In the genomic region with DNA sequence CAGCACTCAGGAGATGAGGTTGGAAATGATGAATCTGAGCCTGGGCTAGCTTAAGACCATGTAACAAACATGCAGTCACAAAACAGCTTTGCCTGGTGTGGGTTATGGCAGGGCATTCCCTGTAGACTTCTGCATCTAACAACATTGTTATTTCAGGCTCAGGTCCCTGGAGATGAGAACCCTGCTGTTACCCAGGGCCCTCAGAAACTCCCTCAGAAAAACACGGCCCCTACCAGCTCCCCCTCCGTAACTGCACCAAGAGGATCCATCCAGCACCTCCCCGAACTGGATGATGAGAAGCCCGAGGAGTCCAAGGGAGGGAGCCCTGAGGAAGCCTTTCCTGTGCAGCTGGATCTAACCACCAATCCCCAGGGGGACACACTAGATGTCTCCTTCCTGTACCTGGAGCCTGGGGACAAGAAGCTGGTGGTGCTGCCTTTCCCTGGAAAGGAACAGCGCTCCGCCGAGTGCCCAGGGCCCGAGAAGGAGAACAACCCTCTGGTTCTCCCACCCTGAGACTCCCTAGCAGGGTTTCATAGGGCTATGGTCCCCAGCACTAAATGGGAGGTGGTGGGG, we compare ENCODE assay signal across 25 mouse cellular contexts. TPM values are rescaled to one million over a fixed set of nuclear protein-coding genes. Genes with fewer than 3 reads are reported as not detected.
"Had no signal": no experiment of that assay in that cellular context is flagged by ENCODE, and none has a peak within 500 bp of the region (broad histone marks: within the 10 kb centered on the region; RNA-seq: fewer than 3 reads in every experiment).

No protein-coding gene starts in this region.

- H3K4me1 ChIP-seq: megakaryocyte, embryonic 14.5 days; midbrain, embryonic 12.5 days; neural tube, embryonic 13.5 days; neural tube, embryonic 15.5 days had no signal

- H3K4me2 ChIP-seq: lung, embryonic 14.5 days; midbrain, embryonic 12.5 days; neural tube, embryonic 13.5 days; neural tube, embryonic 15.5 days had no signal

- H3K4me3 ChIP-seq: megakaryocyte, embryonic 14.5 days; midbrain, embryonic 12.5 days; myocyte; neural tube, embryonic 13.5 days; neural tube, embryonic 15.5 days had no signal

- H3K9me3 ChIP-seq: midbrain, embryonic 12.5 days; neural tube, embryonic 15.5 days had no signal

- DNase-seq: lung, adult 18-20 months; lung, postnatal 10 days; lung, postnatal 4 days; midbrain, embryonic 14.5 days; retina, postnatal 1 day; right cerebral cortex, adult 18-20 months; right cerebral cortex, postnatal 25 days; right cerebral cortex, postnatal 4 days; spleen, adult 18-20 months; thymus, adult 18-20 months; thymus, postnatal 14 days; thymus, postnatal 36 days had no signal

- H3K36me3 ChIP-seq: midbrain, embryonic 12.5 days; neural tube, embryonic 13.5 days; neural tube, embryonic 15.5 days had no signal

- ATAC-seq: midbrain, embryonic 16.5 days had no signal

- H3K27ac ChIP-seq: midbrain, embryonic 12.5 days; neural tube, embryonic 13.5 days; neural tube, embryonic 15.5 days had no signal

- H3K27me3 ChIP-seq: megakaryocyte, embryonic 14.5 days; midbrain, embryonic 12.5 days; neural tube, embryonic 13.5 days; neural tube, embryonic 15.5 days had no signal

- H3K9ac ChIP-seq: lung, embryonic 14.5 days; midbrain, embryonic 12.5 days; neural tube, embryonic 13.5 days; neural tube, embryonic 15.5 days had no signal

RNA-seq across cellular contexts. Expression of gene Hrg, which starts 11.7 kb away (rescaled TPM):
- polyA plus RNA-seq: lung, embryonic 14.5 days; lung, embryonic 16.5 days; myocyte; small intestine, adult 2 months; stomach, embryonic 14.5 days; stomach, embryonic 16.5 days; thymus, postnatal 0 days had no signal

RNA-seq across cellular contexts. Expression of gene Fetub, which starts 21.1 kb away (rescaled TPM):
- polyA plus RNA-seq: lung, embryonic 14.5 days; lung, embryonic 16.5 days; midbrain, embryonic 12.5 days; midbrain, embryonic 14.5 days; midbrain, embryonic 16.5 days; neural tube, embryonic 11.5 days; neural tube, embryonic 13.5 days; neural tube, embryonic 15.5 days; small intestine, adult 2 months had no signal

RNA-seq across cellular contexts. Expression of gene Ahsg, which starts 48.1 kb away (rescaled TPM):
- polyA plus RNA-seq: midbrain, embryonic 12.5 days; midbrain, embryonic 14.5 days; midbrain, embryonic 16.5 days; myocyte; neural tube, embryonic 11.5 days; small intestine, adult 2 months; thymus, postnatal 0 days had no signal
